ENCODE assay signal across 9 mouse cellular contexts in the genomic region with DNA sequence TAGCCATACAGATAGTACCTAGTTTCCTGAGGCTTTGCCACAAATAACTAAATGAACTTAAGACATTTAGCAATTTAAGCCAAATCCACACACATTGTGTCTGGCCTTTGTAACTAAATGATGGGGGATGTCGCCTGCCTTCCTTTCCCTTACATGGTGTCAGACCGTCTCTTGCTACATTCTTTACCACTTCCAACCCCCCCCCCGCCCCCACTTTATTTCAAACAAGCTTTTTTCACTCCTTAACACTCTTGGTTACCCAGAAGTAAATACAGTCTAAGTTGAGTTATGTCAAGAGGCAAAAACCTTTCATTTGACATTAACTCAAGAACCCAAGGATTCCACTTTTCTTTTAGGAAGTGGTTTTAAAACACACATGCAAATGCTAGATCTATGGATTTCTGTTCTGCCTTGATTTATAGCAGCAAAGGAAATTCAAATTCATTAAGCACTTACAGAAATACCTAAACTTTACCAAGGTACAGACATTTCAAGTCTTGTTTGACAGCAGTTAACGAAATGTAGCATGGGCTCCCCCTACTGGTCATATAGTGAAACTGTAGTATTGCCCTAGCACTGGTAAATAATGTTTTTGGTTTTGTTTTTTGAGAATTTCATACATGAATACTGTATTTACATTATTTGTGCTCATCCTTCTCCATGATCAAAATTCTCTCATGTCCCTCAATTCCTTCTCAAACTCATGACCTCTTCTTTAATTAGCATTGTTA.
A peak's percentile ranks its signal among the peaks of the same experiment; 100 is the strongest.
DNase-seq lines count a peak whose midpoint lies in the region; ATAC-seq lines count a peak whose summit lies in the region.
"Had no signal": no experiment of that assay in that cellular context is flagged by ENCODE, and none has a peak within 500 bp of the region (broad histone marks: within the 10 kb centered on the region; RNA-seq: fewer than 3 reads in every experiment).

No protein-coding gene starts in this region.

- WGBS in forebrain, embryonic 15.5 days, result 41% methylated on average over 4 of the region's 4 CpGs

- H3K4me2 ChIP-seq in forebrain, embryonic 15.5 days (replicated peaks), result no peak overlapping the region
- H3K4me2 ChIP-seq: hindbrain, embryonic 15.5 days had no signal

- 0 out of 2 replicates have a peak, but pooled peaks cover 2% of the 10 kb centered on the region for H3K4me1 ChIP-seq in forebrain, embryonic 15.5 days
- H3K4me1 ChIP-seq: hindbrain, embryonic 15.5 days had no signal

- no peaks in the 10 kb centered on the region for H3K27me3 ChIP-seq in forebrain, embryonic 15.5 days
- H3K27me3 ChIP-seq: hindbrain, embryonic 15.5 days had no signal

- DNase-seq in cerebellum, adult 9-10 months, result peak; percentile 49
- no peak for DNase-seq in cerebellum, adult 11-12 months
- peak; percentile 11 to 33 for DNase-seq in left cerebral cortex, postnatal 25 days (ENCODE audit: low spot score in 2 of 2)
- DNase-seq in left cerebral cortex, adult 8-10 months (ENCODE audit: low spot score in 2 of 2), result no peak
- peak; percentile 84 for DNase-seq in MN1 (ENCODE audit: low spot score)
- DNase-seq in yolk sac, embryonic 10.5 days (ENCODE audit: low spot score), result no peak

- H3K9ac ChIP-seq in forebrain, embryonic 15.5 days (replicated peaks), result no peak overlapping the region
- H3K9ac ChIP-seq: hindbrain, embryonic 15.5 days had no signal

- ATAC-seq in forebrain, embryonic 15.5 days (replicated peaks), result 0 out of 2 replicates have a peak, but pooled peaks have one; percentile 55
- 0 out of 2 replicates have a peak, but pooled peaks have one; percentile 44 for ATAC-seq in neutrophil, adult 5-6 weeks (ENCODE audit: extremely low read depth, insufficient number of reproducible peaks, low FRiP score, poor library complexity, severe bottlenecking)

- H3K9me3 ChIP-seq in forebrain, embryonic 15.5 days, result no peaks in the 10 kb centered on the region
- H3K9me3 ChIP-seq: hindbrain, embryonic 15.5 days had no signal

- intact Hi-C loops in left cerebral cortex, postnatal 25 days (cut with DNase I), result loop anchor here (1.0 to 5.0 kb wide), 3 partner anchors 82 to 427 kb away; a partner anchor contains a TSS

- no peak overlapping the region for H3K4me3 ChIP-seq in forebrain, embryonic 15.5 days
- H3K4me3 ChIP-seq: hindbrain, embryonic 15.5 days had no signal

- no peak overlapping the region for H3K27ac ChIP-seq in forebrain, embryonic 15.5 days (replicated peaks)
- H3K27ac ChIP-seq: hindbrain, embryonic 15.5 days had no signal

- no peaks in the 10 kb centered on the region for H3K36me3 ChIP-seq in forebrain, embryonic 15.5 days
- H3K36me3 ChIP-seq: hindbrain, embryonic 15.5 days had no signal

Comparison
In these comparisons a context has a peak if more than half of its experiments do, and no peak if none do; other contexts are left out.
1. DNase-seq: peak in cerebellum, adult 9-10 months (single experiment), left cerebral cortex, postnatal 25 days (2 of 2) and MN1 (single experiment); none in cerebellum, adult 11-12 months (single experiment), left cerebral cortex, adult 8-10 months (0 of 2) and yolk sac, embryonic 10.5 days (single experiment).